Mouse (Mus musculus) testis, adult 10 weeks (tissue): ENCODE results near the gene AF067061. TPM values are rescaled to one million over a fixed set of nuclear protein-coding genes. Genes with fewer than 3 reads are reported as not detected.

Experiments used
- polyA plus RNA-seq: library from polyadenylated mRNA; stranded (reverse); fragments of 350-450 nt; fragmentation: Illumina TruSeq; extraction: RNeasy Lipid Tissue Mini Kit (QIAGEN cat#74804); gene quantifications from one replicate; pipeline ENCODE4 v1.2.3, GENCODE M21; 2014; ENCODE audit warnings: low read depth, low replicate concordance

AF067061 gene
- polyA plus RNA-seq: not detected

GRCm38 (mm10) chr13:120262870-120263269, at the start of gene AF067061:
Gene AF067061 (plus strand): TSS chr13:120263114.

DNA sequence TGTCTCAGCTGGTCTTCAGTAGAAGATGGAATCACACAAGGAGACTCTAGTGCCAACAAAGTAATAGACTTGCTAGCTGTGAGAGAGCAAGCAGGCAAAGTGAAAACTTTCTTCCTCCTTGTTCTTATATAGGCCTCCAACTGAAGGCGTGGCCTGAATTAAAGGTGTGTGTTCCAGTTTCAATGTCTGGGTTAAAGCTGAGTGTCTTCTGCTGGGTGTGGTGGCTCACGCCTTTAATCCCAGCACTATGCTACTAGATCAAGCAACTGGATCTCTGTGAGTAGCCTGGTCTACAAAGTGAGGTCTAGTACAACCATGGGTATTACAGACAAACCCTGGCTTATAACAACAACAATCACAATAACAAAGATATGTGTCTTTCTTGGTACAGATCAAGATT, 47.1 kb upstream of the AF067061 start, which contains the start of gene Gm21762:
Gm21762 (minus strand) TSS at position 101 of the 400 bp plus-strand sequence.

GRCm38 (mm10) chr13:120238811-120239210, 24.1 kb upstream of the AF067061 start, which contains the start of gene Gm21731:
Gene Gm21731 (plus strand): TSS chr13:120239111.

DNA sequence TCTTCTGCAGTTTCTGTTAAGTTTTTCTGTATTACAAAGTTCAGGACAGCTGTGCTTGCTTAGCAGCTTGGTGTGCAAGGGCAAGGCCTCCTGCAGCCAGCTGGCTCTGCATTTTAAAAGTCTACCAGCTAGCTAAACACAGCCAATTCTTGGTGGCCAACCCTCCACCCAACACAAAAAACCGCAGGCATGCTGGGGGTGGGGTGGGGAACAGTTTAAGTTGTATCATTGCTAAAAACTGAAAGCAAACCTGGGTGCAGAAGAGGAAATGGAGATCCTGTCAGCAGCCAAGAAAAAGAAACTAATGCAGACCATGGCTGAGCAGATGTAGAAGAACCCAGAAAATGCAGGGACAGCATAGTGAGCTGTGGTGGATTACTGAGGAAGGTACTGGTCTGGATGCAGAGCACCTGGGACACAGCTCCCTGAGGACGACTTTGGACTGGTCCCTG, 37.1 kb downstream of the AF067061 start, which contains the start of gene BC147527:
BC147527 (plus strand) TSS at position 402 of the 452 bp plus-strand sequence.

Other genes with a start within 250 kb of the AF067061 start
- gene Gm36079, start 236.1 kb upstream of the AF067061 start, polyA plus RNA-seq: not detected
- gene Gm21188, start 210.9 kb upstream of the AF067061 start, polyA plus RNA-seq: 0.83 TPM
- gene Gm20767, start 122.9 kb upstream of the AF067061 start, polyA plus RNA-seq: not detected
- gene Gm21818, start 90.7 kb upstream of the AF067061 start, polyA plus RNA-seq: not detected
- gene Gm21762, start 47.2 kb upstream of the AF067061 start, polyA plus RNA-seq: not detected
- not detected for gene Gm21731, start 24.0 kb upstream of the AF067061 start, polyA plus RNA-seq
- not detected for gene BC147527, start 37.3 kb downstream of the AF067061 start, polyA plus RNA-seq
- gene Tcstv3, start 53.8 kb downstream of the AF067061 start, polyA plus RNA-seq: not detected